ENCODE assay signal across 9 mouse cellular contexts in genomic region chr11:119038744-119039484, GRCm38 (mm10). TPM values are rescaled to one million over a fixed set of nuclear protein-coding genes. Genes with fewer than 3 reads are reported as not detected.
DNase-seq lines count a peak whose midpoint lies in the region; ATAC-seq and TF ChIP-seq lines count a peak whose summit lies in the region.
"Had no signal": no experiment of that assay in that cellular context is flagged by ENCODE, and none has a peak within 500 bp of the region (broad histone marks: within the 10 kb centered on the region; RNA-seq: fewer than 3 reads in every experiment).

No protein-coding gene starts in this region.

- no peaks in the 10 kb centered on the region for H3K9me3 ChIP-seq in lung, embryonic 14.5 days (ENCODE audit: low read depth, low read length)
- H3K9me3 ChIP-seq in hindbrain, embryonic 12.5 days (replicated peaks), result no peaks in the 10 kb centered on the region

- H3K27ac ChIP-seq in lung, embryonic 14.5 days (ENCODE audit: low read depth), result no peak overlapping the region
- no peak overlapping the region for H3K27ac ChIP-seq in hindbrain, embryonic 12.5 days

- no peak overlapping the region for H3ac ChIP-seq in myocyte (ENCODE audit: control insufficient read depth, insufficient read length)

- H3K4me3 ChIP-seq in lung, embryonic 14.5 days (ENCODE audit: low read depth, low read length), result 0 out of 2 replicates have a peak overlapping the region, but pooled peaks have one; percentile 6
- H3K4me3 ChIP-seq in hindbrain, embryonic 12.5 days, result peak overlapping the region; percentile 56; the same call in 1 of the 2 replicates
- peak overlapping the region; percentile 45 for H3K4me3 ChIP-seq in myocyte

- peaks cover 82% of the 10 kb centered on the region for H3K27me3 ChIP-seq in lung, embryonic 14.5 days (ENCODE audit: insufficient read depth, low read length)
- peaks cover 80% of the 10 kb centered on the region for H3K27me3 ChIP-seq in hindbrain, embryonic 12.5 days
- H3K27me3 ChIP-seq in myocyte (ENCODE audit: control insufficient read depth, insufficient read depth, insufficient read length), result peaks cover 5% of the 10 kb centered on the region

- ATAC-seq in cerebellum, adult (ENCODE audit: insufficient number of reproducible peaks, low FRiP score, low TSS enrichment), result no peak
- no peak for ATAC-seq in lung, embryonic 14.5 days (ENCODE audit: insufficient read depth)
- ATAC-seq in hindbrain, embryonic 12.5 days (ENCODE audit: low FRiP score), result no peak

- no peak for TF ChIP-seq CTCF in lung, embryonic 14.5 days (IDR thresholded peaks at IDR 0.05; ENCODE audit: low read depth)

- H3K4me2 ChIP-seq in lung, embryonic 14.5 days, result peak overlapping the region; percentile 20; the same call in 1 of the 2 replicates
- H3K4me2 ChIP-seq in hindbrain, embryonic 12.5 days (replicated peaks), result peak overlapping the region; percentile 95
- no peak overlapping the region for H3K4me2 ChIP-seq in myocyte (ENCODE audit: low read depth)

- peaks cover 9% of the 10 kb centered on the region; the same call in 1 of the 2 replicates for H3K36me3 ChIP-seq in lung, embryonic 14.5 days (ENCODE audit: insufficient read depth)
- peaks cover 8% of the 10 kb centered on the region; the same call in 1 of the 2 replicates for H3K36me3 ChIP-seq in hindbrain, embryonic 12.5 days
- no peaks in the 10 kb centered on the region for H3K36me3 ChIP-seq in myocyte (ENCODE audit: control insufficient read depth, insufficient read depth)

- H3K4me1 ChIP-seq in lung, embryonic 14.5 days (ENCODE audit: insufficient read depth), result peaks cover 20% of the 10 kb centered on the region
- H3K4me1 ChIP-seq in hindbrain, embryonic 12.5 days, result peaks cover 72% of the 10 kb centered on the region

- 62% methylated on average over 22 of the region's 22 CpGs for WGBS in lung, embryonic 14.5 days
- 27% methylated on average over 22 of the region's 22 CpGs for WGBS in hindbrain, embryonic 12.5 days

- peaks cover 13% of the 10 kb centered on the region for H3K79me2 ChIP-seq in myocyte (ENCODE audit: control insufficient read depth, insufficient read depth)

- DNase-seq in cerebellum, adult 9-11 months, result peak; percentile 67
- no peak for DNase-seq in lung, embryonic 14.5 days
- no peak for DNase-seq in lung, postnatal 25 days (ENCODE audit: low spot score)
- no peak for DNase-seq in T-cell, adult 2 months (ENCODE audit: low spot score)
- DNase-seq in urinary bladder, postnatal 14 days (ENCODE audit: low spot score), result no peak
- DNase-seq: B cell, adult 2 months had no signal

- no peak overlapping the region for H3K9ac ChIP-seq in lung, embryonic 14.5 days
- H3K9ac ChIP-seq in hindbrain, embryonic 12.5 days, result peak overlapping the region; percentile 82; the same call in 1 of the 2 replicates

- TF ChIP-seq POLR2A in myocyte (IDR thresholded peaks at IDR 0.05; ENCODE audit: insufficient read length, low read depth), result no peak

TF ChIP-seq in myocyte, 11 proteins besides CTCF, POLR2A, EP300 and RAD21:
- TF ChIP-seq MAX (IDR thresholded peaks at IDR 0.05; ENCODE audit: low read depth) (no peak), REST (IDR thresholded peaks at IDR 0.05; ENCODE audit: insufficient read depth, insufficient read length) (no peak), USF1 (IDR thresholded peaks at IDR 0.05; ENCODE audit: low read depth) (no peak), TCF3 (IDR thresholded peaks at IDR 0.05; ENCODE audit: insufficient read length, low read depth) (no peak), MYOD1 (IDR thresholded peaks at IDR 0.05; ENCODE audit: control insufficient read depth in 1 of 3, insufficient read length in 2 of 3, low read depth in 2 of 3) (no peak), SRF (IDR thresholded peaks at IDR 0.05; ENCODE audit: control insufficient read depth, insufficient read length, low read depth) (no peak), MYOG (IDR thresholded peaks at IDR 0.05; ENCODE audit: control insufficient read depth in 1 of 3, insufficient read depth in 1 of 3, insufficient read length in 2 of 3, low read depth in 2 of 3) (no peak), E2F4 (IDR thresholded peaks at IDR 0.05; ENCODE audit: insufficient read depth) (no peak), TCF12 (IDR thresholded peaks at IDR 0.05; ENCODE audit: insufficient read depth, poor library complexity, severe bottlenecking) (no peak), CEBPB (IDR thresholded peaks at IDR 0.05; ENCODE audit: insufficient read depth, poor library complexity, severe bottlenecking) (no peak), POLR2AphosphoS2 (IDR thresholded peaks at IDR 0.05; ENCODE audit: insufficient read length, low read depth) (no peak)

RNA-seq across cellular contexts. Expression of gene Cbx8, which starts 1.9 kb away (rescaled TPM):
- 8.5 and 8.8 TPM in 2 replicates for polyA plus RNA-seq in lung, embryonic 14.5 days (2014; fragmentation: Nextera tagmentation; extraction: Ambion mirVana)
- 9.9 and 11.6 TPM in 2 replicates for polyA plus RNA-seq in hindbrain, embryonic 12.5 days (2016; fragmentation: Nextera tagmentation; extraction: Ambion mirVana)
- polyA plus RNA-seq in myocyte (2012; fragmentation: generic; extraction: Trizol), result 4.9 TPM

RNA-seq across cellular contexts. Expression of gene Cbx2, which starts 16.2 kb away (rescaled TPM):
- 35.6 and 43.4 TPM in 2 replicates for polyA plus RNA-seq in lung, embryonic 14.5 days (2014; fragmentation: Nextera tagmentation; extraction: Ambion mirVana)
- 60.5 and 62.5 TPM in 2 replicates for polyA plus RNA-seq in hindbrain, embryonic 12.5 days (2016; fragmentation: Nextera tagmentation; extraction: Ambion mirVana)
- 10.2 TPM for polyA plus RNA-seq in myocyte (2012; fragmentation: generic; extraction: Trizol)

RNA-seq across cellular contexts. Expression of gene Cbx4, which starts 47.1 kb away (rescaled TPM):
- 13.1 and 13.8 TPM in 2 replicates for polyA plus RNA-seq in lung, embryonic 14.5 days (2014; fragmentation: Nextera tagmentation; extraction: Ambion mirVana)
- polyA plus RNA-seq in hindbrain, embryonic 12.5 days (2016; fragmentation: Nextera tagmentation; extraction: Ambion mirVana), result 13.2 and 15.0 TPM in 2 replicates
- 29.9 TPM for polyA plus RNA-seq in myocyte (2012; fragmentation: generic; extraction: Trizol)

RNA-seq across cellular contexts. Expression of gene Enpp7, which starts 50.9 kb away (rescaled TPM):
- polyA plus RNA-seq in lung, embryonic 14.5 days (2014; fragmentation: Nextera tagmentation; extraction: Ambion mirVana), result not detected in 2 replicates
- not detected in 2 replicates for polyA plus RNA-seq in hindbrain, embryonic 12.5 days (2016; fragmentation: Nextera tagmentation; extraction: Ambion mirVana)
- polyA plus RNA-seq in myocyte (2012; fragmentation: generic; extraction: Trizol), result not detected

Comparison
In these comparisons a context has a peak if more than half of its experiments do, and no peak if none do; other contexts are left out.
1. H3K4me3 ChIP-seq: peak in every context shown above with its lines; median percentile 56 in hindbrain, embryonic 12.5 days; 45 in myocyte; 6 in lung, embryonic 14.5 days.